Mouse (Mus musculus) midbrain, embryonic 14.5 days (tissue): ENCODE data around the gene Ankrd44. TPM values are rescaled to one million over a fixed set of nuclear protein-coding genes. Genes with fewer than 3 reads are reported as not detected.
A peak's percentile ranks its signal among the peaks of the same experiment; 100 is the strongest.

ENCODE experiments used
- ATAC-seq: fragments of 200-750 bp; cut with Nextera tagmentation; 2 replicates; pipeline ENCODE4 v1.8.0; 2017; ENCODE audit warnings: moderate number of reproducible peaks, moderate library complexity; ENCODE audit not compliant: low FRiP score, low TSS enrichment
- DNase-seq: peaks from one replicate; pipeline ENCODE4 v3.0.0-alpha.2; 2015
- H3K27ac ChIP-seq: fragments of 300-500 bp; sonication (generic); replicated peaks from 2 replicates; pipeline ENCODE4 v1.5.1; 2014; ENCODE audit warnings: mild to moderate bottlenecking, low read depth, low read length, moderate library complexity
- H3K27me3 ChIP-seq: fragments of 300-500 bp; sonication (generic); 2 replicates; pipeline ENCODE4 v1.6.1; 2014; ENCODE audit warnings: low read length, control low read depth, mixed read lengths; ENCODE audit not compliant: control insufficient read depth, insufficient read depth
- H3K36me3 ChIP-seq: fragments of 300-500 bp; sonication (generic); 2 replicates; pipeline ENCODE4 v1.6.1; 2014; ENCODE audit warnings: low read length, control low read depth; ENCODE audit not compliant: control insufficient read depth, insufficient read depth
- H3K4me1 ChIP-seq: fragments of 300-500 bp; sonication (generic); 2 replicates; pipeline ENCODE4 v1.6.1; 2014; ENCODE audit warnings: mild to moderate bottlenecking, antibody characterized with exemption, low read length, control low read depth; ENCODE audit not compliant: control insufficient read depth, insufficient read depth
- H3K4me2 ChIP-seq: fragments of 300-500 bp; sonication (generic); 2 replicates; pipeline ENCODE4 v1.6.1; 2014; ENCODE audit warnings: mild to moderate bottlenecking, low read length, moderate library complexity
- H3K4me3 ChIP-seq: fragments of 300-500 bp; sonication (generic); replicated peaks from 2 replicates; pipeline ENCODE4 v1.5.1; 2014; ENCODE audit warnings: low read depth, low read length
- H3K9ac ChIP-seq: fragments of 300-500 bp; sonication (generic); replicated peaks from 2 replicates; pipeline ENCODE4 v1.6.1; 2014; ENCODE audit warnings: mild to moderate bottlenecking, low read length, moderate library complexity
- H3K9me3 ChIP-seq: fragments of 300-500 bp; sonication (generic); 2 replicates; pipeline ENCODE4 v1.6.1; 2016; ENCODE audit warnings: low read length, control low read depth, mixed read lengths; ENCODE audit not compliant: control insufficient read depth
- whole genome bisulfite sequencing: fragments of 180-500 bp; shearing (Covaris S2); extraction: QIAGEN DNeasy Blood & Tissue Kit; methylation state at CpG from one replicate; pipeline ENCODE4 v1.1.7; 2014; 5-methylcytosine and 5-hydroxymethylcytosine counted together
- polyA plus RNA-seq: library from polyadenylated mRNA; unstranded; fragments of >200 nt; fragmentation: Nextera tagmentation; extraction: Ambion mirVana; gene quantifications from 2 replicates; pipeline ENCODE4 v1.2.1, GENCODE M21; 2014

The Ankrd44 gene
- polyA plus RNA-seq, 1 experiment from 2014 or later: 39.1 TPM

GRCm38 (mm10) chr1:54794709-54795108, 131.5 kb downstream of the Ankrd44 start:
- Histone ChIP-seq H3K4me3 (no peak overlapping the region), H3K36me3 (no peaks in the 10 kb centered on the region), H3K27me3 (no peaks in the 10 kb centered on the region), H3K4me1 (no peaks in the 10 kb centered on the region), H3K9me3 (no peaks in the 10 kb centered on the region), H3K27ac (no peak overlapping the region), H3K9ac (no peak overlapping the region), H3K4me2 (no peak overlapping the region)
- no peak for ATAC-seq
- 97% methylated on average over 2 of the region's 2 CpGs for WGBS
- DNase-seq: no peak

GRCm38 (mm10) chr1:54791406-54791805, 134.8 kb downstream of the Ankrd44 start:
- Histone ChIP-seq H3K27me3 (no peaks in the 10 kb centered on the region), H3K36me3 (no peaks in the 10 kb centered on the region), H3K27ac (no peak overlapping the region), H3K4me2 (no peak overlapping the region), H3K9me3 (no peaks in the 10 kb centered on the region), H3K9ac (no peak overlapping the region), H3K4me1 (peaks cover 7% of the 10 kb centered on the region; the same call in 1 of the 2 replicates), H3K4me3 (no peak overlapping the region)
- ATAC-seq (no peak), DNase-seq (peak; percentile 12)
- 20% methylated on average over 3 of the region's 3 CpGs for WGBS

GRCm38 (mm10) chr1:54789327-54789960, 136.7 kb downstream of the Ankrd44 start:
- Histone ChIP-seq H3K36me3 (no peaks in the 10 kb centered on the region), H3K27ac (no peak overlapping the region), H3K4me3 (no peak overlapping the region), H3K9ac (no peak overlapping the region), H3K4me2 (no peak overlapping the region), H3K4me1 (peaks cover 7% of the 10 kb centered on the region; the same call in 1 of the 2 replicates), H3K9me3 (no peaks in the 10 kb centered on the region), H3K27me3 (no peaks in the 10 kb centered on the region)
- DNase-seq (no peak), ATAC-seq (no peak)
- WGBS: 80% methylated on average over 7 of the region's 7 CpGs

- no peaks in the 10 kb centered on the region for H3K27me3 ChIP-seq
- H3K4me2 ChIP-seq: no peak overlapping the region
- no peaks in the 10 kb centered on the region for H3K9me3 ChIP-seq
- H3K36me3 ChIP-seq: no peaks in the 10 kb centered on the region
- H3K4me1 ChIP-seq: peaks cover 7% of the 10 kb centered on the region; the same call in 1 of the 2 replicates
- H3K9ac ChIP-seq: no peak overlapping the region
- 50% methylated on average over 4 of the region's 4 CpGs for WGBS
- ATAC-seq (no peak), DNase-seq (peak; percentile 36)
- peak overlapping the region; percentile 73 for H3K27ac ChIP-seq
- no peak overlapping the region for H3K4me3 ChIP-seq
These were observed 137.8 kb downstream of the Ankrd44 start for GRCm38 (mm10) chr1:54788337-54788736.

- H3K27ac ChIP-seq: no peak overlapping the region
- H3K27me3 ChIP-seq: no peaks in the 10 kb centered on the region
- H3K4me1 ChIP-seq: no peaks in the 10 kb centered on the region
- no peak overlapping the region for H3K9ac ChIP-seq
- 95% methylated on average over 6 of the region's 6 CpGs for WGBS
- no peaks in the 10 kb centered on the region for H3K9me3 ChIP-seq
- ATAC-seq: no peak
- H3K4me3 ChIP-seq: no peak overlapping the region
- H3K36me3 ChIP-seq: no peaks in the 10 kb centered on the region
- no peak for DNase-seq
- H3K4me2 ChIP-seq: no peak overlapping the region
These were observed 148.0 kb downstream of the Ankrd44 start for GRCm38 (mm10) chr1:54778151-54778550.

GRCm38 (mm10) chr1:54777104-54777503, 149.1 kb downstream of the Ankrd44 start:
- H3K4me3 ChIP-seq: no peak overlapping the region
- ATAC-seq: no peak
- H3K4me1 ChIP-seq: no peaks in the 10 kb centered on the region
- no peaks in the 10 kb centered on the region for H3K9me3 ChIP-seq
- no peak overlapping the region for H3K9ac ChIP-seq
- H3K27ac ChIP-seq: no peak overlapping the region
- no peak overlapping the region for H3K4me2 ChIP-seq
- DNase-seq: no peak
- no peaks in the 10 kb centered on the region for H3K36me3 ChIP-seq
- 86% methylated on average over 6 of the region's 6 CpGs for WGBS
- H3K27me3 ChIP-seq: no peaks in the 10 kb centered on the region

GRCm38 (mm10) chr1:54776116-54776515, 150.1 kb downstream of the Ankrd44 start:
- H3K9me3 ChIP-seq: 0 out of 2 replicates have a peak, but pooled peaks cover 5% of the 10 kb centered on the region
- H3K4me3 ChIP-seq: no peak overlapping the region
- H3K9ac ChIP-seq: no peak overlapping the region
- no peaks in the 10 kb centered on the region for H3K4me1 ChIP-seq
- H3K4me2 ChIP-seq: no peak overlapping the region
- ATAC-seq (no peak), DNase-seq (no peak)
- no peaks in the 10 kb centered on the region for H3K27me3 ChIP-seq
- H3K27ac ChIP-seq: no peak overlapping the region
- no peaks in the 10 kb centered on the region for H3K36me3 ChIP-seq
- 50% methylated on average over 8 of the region's 8 CpGs for WGBS

- no peaks in the 10 kb centered on the region for H3K36me3 ChIP-seq
- DNase-seq: no peak
These were observed 153.3 kb downstream of the Ankrd44 start for GRCm38 (mm10) chr1:54772843-54773242.

GRCm38 (mm10) chr1:54771471-54771870, 154.7 kb downstream of the Ankrd44 start:
- Histone ChIP-seq H3K9me3 (0 out of 2 replicates have a peak, but pooled peaks cover 9% of the 10 kb centered on the region), H3K27ac (no peak overlapping the region), H3K36me3 (no peaks in the 10 kb centered on the region), H3K4me2 (no peak overlapping the region), H3K4me1 (no peaks in the 10 kb centered on the region), H3K9ac (no peak overlapping the region), H3K27me3 (no peaks in the 10 kb centered on the region), H3K4me3 (no peak overlapping the region)
- DNase-seq: no peak
- no peak for ATAC-seq
- 95% methylated on average over 3 of the region's 3 CpGs for WGBS

More at GRCm38 (mm10) chr1:54772843-54773242, 153.3 kb downstream of the Ankrd44 start:
- ATAC-seq: no peak
- Histone ChIP-seq H3K4me3 (no peak overlapping the region), H3K4me2 (no peak overlapping the region), H3K9me3 (0 out of 2 replicates have a peak, but pooled peaks cover 9% of the 10 kb centered on the region), H3K27me3 (no peaks in the 10 kb centered on the region), H3K4me1 (no peaks in the 10 kb centered on the region), H3K27ac (no peak overlapping the region), H3K9ac (no peak overlapping the region)
- WGBS: 54% methylated on average over 5 of the region's 5 CpGs
